Mouse (Mus musculus) B cell, adult 2 months (primary cell): Measurements from ENCODE around the gene Oas2.

Experiments used
- DNase-seq, 2 experiments: peaks; one replicate each; pipeline ENCODE4 v3.0.0; 2022

Oas2 gene

DNA sequence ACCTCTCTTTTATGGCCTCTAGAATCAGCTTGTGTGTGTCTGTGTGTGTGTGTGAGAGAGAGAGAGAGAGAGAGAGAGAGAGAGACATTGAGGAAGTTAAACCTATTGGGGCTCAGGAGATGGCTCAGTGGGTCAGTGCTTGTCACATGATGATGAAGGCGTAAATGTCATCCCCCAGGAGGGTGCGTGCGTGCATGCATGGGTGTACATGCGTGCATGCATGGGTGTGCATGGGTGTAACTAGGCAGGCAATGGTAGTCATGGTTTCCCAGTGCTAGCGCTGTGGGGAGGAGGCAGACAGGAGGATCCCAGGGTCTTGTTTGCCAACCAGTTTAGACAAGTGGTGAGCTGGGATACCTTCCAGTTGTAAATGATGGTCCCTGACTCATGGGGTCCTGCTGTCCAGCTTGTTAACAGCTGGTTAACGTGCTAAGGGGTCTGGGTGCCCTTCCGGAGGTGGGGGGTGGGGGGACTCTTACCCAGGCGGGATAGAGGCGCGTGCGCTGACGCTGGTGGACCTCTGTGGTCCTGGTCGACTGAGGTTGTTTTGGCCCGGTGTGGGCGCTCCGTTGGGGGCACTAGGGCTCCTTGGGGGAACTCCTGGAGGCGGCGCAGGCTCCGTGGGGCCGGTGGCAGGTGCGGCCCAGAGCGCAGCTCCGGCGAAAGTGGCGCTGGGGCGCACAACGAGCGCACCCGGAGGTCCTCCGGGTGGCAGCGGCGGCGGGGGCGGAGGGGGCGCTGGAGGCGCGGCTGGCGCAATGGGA lies 55.5 kb downstream of the Oas2 start:
- DNase-seq, result peak; percentile 89 to 94

DNA sequence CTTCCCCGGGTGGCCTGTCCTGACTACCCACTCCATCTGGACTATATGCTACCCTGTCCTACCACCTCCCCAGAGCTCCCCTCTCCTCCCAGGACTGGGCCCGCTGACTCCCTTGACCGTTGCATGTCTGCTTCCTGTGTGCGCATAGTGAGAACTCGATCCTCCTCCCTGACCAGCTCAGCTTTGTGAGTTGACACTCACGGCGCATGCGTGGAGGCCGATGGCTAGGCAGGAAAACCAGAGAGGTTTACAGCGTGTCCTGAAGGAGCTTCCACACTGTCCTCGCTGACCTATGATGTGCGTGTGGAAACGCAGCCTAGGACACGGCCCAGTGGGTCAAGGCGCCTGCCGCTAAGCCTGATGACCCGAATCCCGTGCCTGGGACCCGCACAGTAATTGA lies 57.6 kb downstream of the Oas2 start:
- DNase-seq, result no peak

DNA sequence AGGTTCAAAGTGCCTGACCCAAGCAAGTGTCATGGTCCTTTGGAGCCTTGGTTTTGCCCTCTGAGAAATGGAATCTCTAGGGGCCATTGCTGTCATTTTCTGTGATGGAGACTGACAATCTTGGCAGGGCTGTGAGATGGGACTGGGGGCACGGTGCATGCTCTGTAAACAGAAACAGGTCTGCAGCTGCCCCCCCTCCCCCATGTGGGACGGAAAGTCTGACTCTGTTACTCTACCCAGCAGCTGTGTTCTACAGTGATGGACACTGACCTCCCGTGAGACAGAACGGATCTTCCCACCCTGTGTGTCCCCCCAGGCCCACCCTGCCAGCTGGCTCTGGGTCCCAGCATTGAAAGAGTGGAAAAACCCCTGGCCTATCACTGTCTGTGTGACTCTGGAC lies 59.2 kb downstream of the Oas2 start:
- no peak for DNase-seq

DNA sequence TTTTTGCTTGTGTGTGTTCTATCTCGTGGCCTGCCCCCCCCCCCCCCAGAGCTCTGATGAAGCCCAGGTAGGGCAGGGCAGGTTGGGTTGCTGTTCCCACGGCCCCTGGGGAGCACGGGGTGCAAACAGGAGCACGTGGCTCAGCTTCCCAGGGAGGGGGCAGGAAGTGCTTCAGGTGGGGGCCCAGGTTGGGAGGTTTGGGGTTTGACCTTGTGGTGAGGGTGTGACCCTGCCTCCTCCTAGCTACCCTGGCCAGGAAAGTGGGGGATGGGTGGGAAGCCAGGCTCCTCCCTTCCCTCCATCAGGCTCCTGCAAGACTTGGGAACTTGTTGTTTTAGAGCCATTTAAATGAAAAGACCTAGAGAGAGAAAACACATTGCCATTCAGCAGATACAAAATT lies 61.2 kb downstream of the Oas2 start:
- DNase-seq, result peak; percentile 62 to 69

DNA sequence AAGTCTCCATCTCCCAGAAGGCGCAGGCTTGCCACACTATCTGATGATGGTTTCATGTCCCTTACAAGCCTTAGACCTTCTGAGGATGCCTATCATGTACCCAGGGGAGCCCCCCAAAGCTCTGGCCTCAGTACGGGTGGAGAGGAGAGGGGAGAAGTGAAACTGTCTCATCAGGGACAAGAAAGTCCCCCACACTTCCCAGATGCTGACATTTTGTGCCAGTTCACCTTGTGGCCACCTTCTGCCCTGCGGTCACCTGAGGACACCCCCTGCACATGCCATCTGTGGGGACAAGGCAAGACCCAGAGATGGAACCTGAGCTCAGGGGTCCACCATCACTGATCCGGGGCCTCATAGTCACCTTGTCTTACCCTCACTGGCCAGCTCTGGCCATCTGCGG lies 61.8 kb downstream of the Oas2 start:
- peak; percentile 74 to 79 for DNase-seq

DNA sequence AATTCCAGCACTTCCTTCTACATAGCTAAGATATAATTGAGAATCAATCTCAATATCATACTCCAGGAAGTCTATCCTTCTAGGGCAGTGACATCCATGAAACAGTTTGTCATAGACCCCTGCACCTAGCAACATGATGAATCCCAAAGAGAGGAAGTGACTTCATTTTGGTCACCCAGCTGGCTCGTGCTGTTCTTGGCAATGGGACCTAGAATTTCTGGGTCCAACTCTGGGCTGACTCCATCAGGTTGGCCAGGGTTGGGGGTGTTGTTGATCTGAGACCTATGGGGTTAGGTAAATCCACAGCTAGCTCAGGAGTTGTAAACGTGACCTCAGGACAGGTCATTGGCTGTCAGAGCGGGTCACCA lies 62.2 kb downstream of the Oas2 start:
- DNase-seq, result no peak

DNA sequence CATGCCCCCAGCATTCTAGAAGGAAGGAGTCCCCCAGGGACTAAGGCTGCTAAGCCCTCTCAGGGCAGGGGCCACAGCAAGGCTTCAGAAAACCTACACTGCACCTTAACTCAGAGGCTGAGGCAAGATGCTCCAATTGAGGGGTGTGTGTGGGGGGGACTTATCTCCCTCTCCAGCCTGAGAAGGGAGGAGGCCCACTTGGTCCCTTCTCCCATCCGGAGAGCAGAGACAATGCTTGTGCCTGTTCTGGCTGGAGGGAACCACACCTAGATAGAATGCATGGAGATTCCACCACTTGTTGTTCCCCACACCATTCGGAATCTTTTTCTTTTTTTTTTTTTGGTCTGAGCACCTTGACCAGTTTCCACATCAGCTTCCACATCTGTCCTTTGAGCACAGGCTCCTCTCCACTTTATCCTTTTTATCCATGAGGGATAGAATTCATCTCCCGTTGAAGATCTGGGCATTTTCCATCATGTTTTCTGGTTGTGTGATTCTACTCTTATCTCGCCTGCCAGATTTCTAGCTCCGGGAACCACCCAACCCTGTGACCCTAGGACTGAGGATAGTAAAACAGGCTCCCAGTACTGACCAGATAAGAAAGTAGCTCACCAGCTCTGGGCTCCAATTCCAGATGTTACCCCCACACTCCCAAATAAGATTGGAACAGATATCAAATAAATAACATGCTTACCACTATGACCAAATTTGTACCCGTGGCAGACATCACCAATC lies 62.7 kb downstream of the Oas2 start:
- no peak for DNase-seq

DNA sequence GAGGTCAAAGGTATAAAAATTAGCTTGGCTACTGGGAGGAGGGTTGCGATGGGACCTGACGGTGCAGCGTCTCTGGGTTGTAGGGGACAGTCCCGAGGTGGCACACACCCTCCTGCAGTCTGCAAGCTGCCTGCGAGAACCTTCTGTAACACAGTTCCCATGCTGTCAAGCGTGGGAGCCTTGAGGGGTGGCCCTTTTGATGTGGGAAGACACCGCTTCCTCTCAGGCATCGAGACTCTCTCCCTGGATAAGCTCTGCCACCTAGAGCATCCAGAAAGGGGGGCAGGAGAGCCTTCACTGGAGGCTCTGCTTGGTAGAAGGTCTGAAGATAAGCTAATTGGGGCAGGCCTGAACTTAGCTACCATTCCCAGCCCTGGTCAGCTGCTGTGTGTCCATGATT lies 64.0 kb downstream of the Oas2 start:
- peak in 1 of 2 experiments; percentile 47 for DNase-seq

DNA sequence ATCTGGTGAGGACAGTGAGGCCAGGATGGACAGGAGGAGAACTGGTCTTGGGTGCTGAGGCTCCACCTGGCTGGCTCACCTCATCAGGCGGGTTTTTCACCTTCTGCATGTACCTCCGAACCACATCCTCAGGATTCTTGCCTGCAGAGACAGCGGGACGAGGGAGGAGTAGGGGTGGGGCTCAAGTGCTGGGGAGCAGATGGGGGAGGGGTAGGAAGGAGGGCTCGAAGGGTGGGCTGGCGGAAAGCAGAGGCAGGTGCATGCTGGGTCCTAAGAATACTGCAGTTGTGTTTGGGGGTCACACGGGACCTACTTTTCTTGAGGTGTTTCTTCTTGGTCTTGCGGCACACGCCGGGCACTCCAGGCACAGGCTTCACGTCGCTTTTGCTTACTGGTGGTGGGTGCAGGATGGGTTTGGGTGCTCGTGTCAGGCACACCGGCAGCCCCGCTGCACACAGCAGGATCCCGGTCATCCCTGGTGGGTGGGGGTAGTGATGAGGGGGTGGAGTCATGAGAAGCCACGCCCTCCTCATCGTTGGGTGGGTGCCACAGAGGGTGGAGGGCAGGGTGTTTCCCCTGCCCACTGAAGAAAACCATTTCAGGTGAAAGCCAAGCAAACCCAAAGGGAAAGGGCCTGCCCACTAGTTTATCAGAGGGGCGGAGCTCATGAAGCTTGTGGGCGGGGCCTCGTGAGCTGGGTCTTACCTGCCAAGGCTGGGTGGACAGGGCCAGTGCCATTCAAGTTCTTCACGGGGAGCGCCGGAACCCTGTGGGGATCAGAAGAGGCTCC lies 66.5 kb downstream of the Oas2 start:
- DNase-seq, result peak; percentile 54 to 69

DNA sequence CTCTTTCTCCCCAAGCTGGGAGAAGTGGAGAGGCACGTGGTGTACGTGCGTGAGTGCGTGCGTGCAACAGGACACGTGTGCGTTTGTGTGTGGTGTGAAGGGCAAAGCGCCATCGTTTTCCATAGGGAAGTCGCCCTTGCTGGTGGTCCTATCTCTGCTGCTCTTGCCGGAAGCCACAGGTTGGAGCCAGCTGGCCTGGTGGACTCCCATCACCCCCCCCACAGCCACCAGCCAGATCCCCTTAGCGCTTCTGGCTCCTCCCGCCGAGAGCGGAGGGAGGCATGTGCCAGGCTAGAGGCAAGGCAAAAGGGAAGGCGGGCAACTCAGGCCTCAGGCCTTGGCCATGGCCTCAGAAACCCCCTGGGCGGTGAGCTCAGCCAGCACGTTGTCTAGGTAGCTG lies 68.7 kb downstream of the Oas2 start:
- DNase-seq, result no peak
